Mouse (Mus musculus): Measurements from ENCODE around the gene Kdm1a. TPM values are rescaled to one million over a fixed set of nuclear protein-coding genes. Genes with fewer than 3 reads are reported as not detected.

Gene Kdm1a
- polyA plus RNA-seq, 1 experiment from 2014 or later: 30.5 TPM

DNA sequence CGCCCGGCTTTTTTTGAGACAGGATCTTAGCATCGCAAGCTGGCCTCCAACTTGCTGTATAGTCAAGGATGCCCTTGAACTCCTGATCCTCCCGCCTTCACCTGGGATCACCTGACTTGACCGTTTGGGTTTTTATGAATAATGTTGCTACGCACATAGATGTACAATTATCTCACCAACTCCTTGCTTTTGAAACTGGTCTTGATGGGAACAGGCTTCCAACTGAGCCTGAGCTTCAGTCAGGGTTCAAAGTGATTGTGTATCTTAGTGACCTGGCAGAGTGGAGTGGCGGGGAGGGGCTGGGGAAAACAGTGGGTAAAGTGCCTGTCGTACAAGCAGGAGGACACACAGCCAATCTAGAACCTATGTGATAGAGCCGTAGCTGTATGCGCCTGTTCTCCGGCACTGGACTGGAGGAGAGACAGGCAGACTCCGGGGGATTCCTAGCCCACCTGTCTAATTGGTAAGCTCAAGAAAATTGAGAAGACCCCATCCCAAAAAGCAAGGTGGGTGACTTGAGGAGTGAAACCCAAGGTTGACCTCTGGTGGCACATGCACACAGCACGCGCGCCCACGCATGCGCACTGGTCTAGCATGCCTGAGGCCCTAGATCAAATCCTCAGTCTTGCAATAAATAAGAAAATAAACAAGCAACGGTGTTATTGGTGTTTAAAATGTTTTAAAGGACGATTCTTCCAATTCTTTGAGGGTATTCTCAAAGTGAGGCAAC lies 3.4 kb upstream of the Kdm1a start:
- Histone ChIP-seq H3K27me3 (ENCODE audit: insufficient read depth, low read length) (no peaks in the 10 kb centered on the region), H3K9ac (replicated peaks; ENCODE audit: low read length) (no peak overlapping the region), H3K27ac (ENCODE audit: low read length) (no peak overlapping the region), H3K4me1 (ENCODE audit: insufficient read depth, low read length) (peaks cover 4% of the 10 kb centered on the region), H3K4me2 (replicated peaks; ENCODE audit: low read depth, low read length) (no peak overlapping the region), H3K36me3 (ENCODE audit: insufficient read depth, low read length) (no peaks in the 10 kb centered on the region), H3K9me3 (ENCODE audit: low read length) (no peaks in the 10 kb centered on the region), H3K4me3 (ENCODE audit: low read length) (no peak overlapping the region)
- no peak for ATAC-seq (ENCODE audit: low FRiP score, low TSS enrichment)
- WGBS: 90% methylated on average over 19 of the region's 19 CpGs

DNA sequence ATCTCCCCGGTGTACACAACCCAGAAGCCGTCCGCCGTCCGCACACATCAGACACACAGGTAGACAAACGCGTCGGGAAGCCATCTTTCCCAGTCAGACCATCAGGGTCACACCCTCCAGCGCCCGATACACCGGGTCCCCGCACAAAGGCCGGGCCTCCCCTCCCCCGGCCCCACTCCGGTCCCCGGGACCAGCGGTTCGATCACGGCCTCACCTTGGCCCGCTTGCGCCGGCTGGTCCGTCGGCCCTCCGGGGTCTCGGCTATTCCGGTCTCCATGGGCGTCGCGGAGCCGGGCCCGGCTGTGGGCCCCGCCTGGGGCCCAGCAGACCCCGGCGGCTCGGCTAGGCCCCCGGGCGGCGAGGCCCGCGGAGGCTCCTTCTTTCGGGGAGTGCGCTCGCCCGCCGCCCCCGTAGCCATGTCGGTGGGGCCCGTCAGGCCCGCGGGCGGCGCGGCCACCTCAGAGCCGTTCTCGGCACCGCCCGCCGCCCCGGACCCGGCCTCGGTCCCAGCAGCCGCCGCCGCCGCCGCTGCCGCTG lies 437 bp downstream of the Kdm1a start:
- Histone ChIP-seq H3K4me1 (ENCODE audit: insufficient read depth, low read length) (peaks cover 12% of the 10 kb centered on the region), H3K9me3 (ENCODE audit: low read length) (no peaks in the 10 kb centered on the region)

GRCm38 (mm10) chr4:136601476-136601875 lies 1.0 kb downstream of the Kdm1a start:
- no peak for ATAC-seq (ENCODE audit: low FRiP score, low TSS enrichment)
- Histone ChIP-seq H3K4me3 (ENCODE audit: low read length) (peak overlapping the region; percentile 100), H3K27ac (ENCODE audit: low read length) (peak overlapping the region; percentile 86), H3K4me1 (ENCODE audit: insufficient read depth, low read length) (peaks cover 12% of the 10 kb centered on the region), H3K9me3 (ENCODE audit: low read length) (no peaks in the 10 kb centered on the region), H3K9ac (replicated peaks; ENCODE audit: low read length) (peak overlapping the region; percentile 99), H3K36me3 (ENCODE audit: insufficient read depth, low read length) (peaks cover 3% of the 10 kb centered on the region; the same call in 1 of the 2 replicates), H3K4me2 (replicated peaks; ENCODE audit: low read depth, low read length) (peak overlapping the region; percentile 63), H3K27me3 (ENCODE audit: insufficient read depth, low read length) (no peaks in the 10 kb centered on the region)
- WGBS: 1% methylated on average over 13 of the region's 13 CpGs

More for the DNA sequence above, 437 bp downstream of the Kdm1a start:
- Histone ChIP-seq H3K36me3 (ENCODE audit: insufficient read depth, low read length) (peaks cover 3% of the 10 kb centered on the region; the same call in 1 of the 2 replicates), H3K9ac (replicated peaks; ENCODE audit: low read length) (peak overlapping the region; percentile 99), H3K4me2 (replicated peaks; ENCODE audit: low read depth, low read length) (peak overlapping the region; percentile 63), H3K27me3 (ENCODE audit: insufficient read depth, low read length) (no peaks in the 10 kb centered on the region), H3K4me3 (ENCODE audit: low read length) (peak overlapping the region; percentile 100), H3K27ac (ENCODE audit: low read length) (peak overlapping the region; percentile 86)
- peak; percentile 53; the same call in 1 of the 2 replicates for ATAC-seq (ENCODE audit: low FRiP score, low TSS enrichment)
- WGBS: under 1% methylated on average over 56 of the region's 68 CpGs

DNA sequence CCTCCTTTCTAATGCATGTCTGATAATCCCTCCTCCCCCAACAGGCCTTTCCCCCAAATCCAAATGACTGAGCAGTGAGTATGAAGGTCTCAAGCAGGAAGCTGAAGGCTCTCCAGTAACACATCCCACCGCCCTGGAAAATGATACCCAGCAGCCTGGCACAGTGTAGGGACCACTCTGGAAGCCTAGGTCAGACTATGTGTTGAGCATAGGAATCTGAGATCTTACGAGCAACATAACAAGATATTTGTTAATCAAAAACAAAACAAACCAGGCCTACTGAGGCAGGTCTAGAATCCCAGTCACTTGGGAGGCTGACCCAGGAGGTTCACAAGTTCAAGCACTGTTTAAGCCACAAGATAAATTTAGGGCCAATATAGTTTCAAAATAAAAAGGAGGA lies 2.0 kb downstream of the Kdm1a start:
- 0 out of 2 replicates have a peak overlapping the region, but pooled peaks have one; percentile 35 for H3K9ac ChIP-seq (replicated peaks; ENCODE audit: low read length)
- H3K4me2 ChIP-seq (replicated peaks; ENCODE audit: low read depth, low read length): peak overlapping the region; percentile 63
- H3K36me3 ChIP-seq (ENCODE audit: insufficient read depth, low read length): peaks cover 3% of the 10 kb centered on the region; the same call in 1 of the 2 replicates
- H3K27ac ChIP-seq (ENCODE audit: low read length): no peak overlapping the region
- no peaks in the 10 kb centered on the region for H3K27me3 ChIP-seq (ENCODE audit: insufficient read depth, low read length)
- WGBS: 50% methylated on average over 2 of the region's 2 CpGs
- no peak for ATAC-seq (ENCODE audit: low FRiP score, low TSS enrichment)
- H3K9me3 ChIP-seq (ENCODE audit: low read length): no peaks in the 10 kb centered on the region
- peaks cover 12% of the 10 kb centered on the region for H3K4me1 ChIP-seq (ENCODE audit: insufficient read depth, low read length)
- peak overlapping the region; percentile 100 for H3K4me3 ChIP-seq (ENCODE audit: low read length)

DNA sequence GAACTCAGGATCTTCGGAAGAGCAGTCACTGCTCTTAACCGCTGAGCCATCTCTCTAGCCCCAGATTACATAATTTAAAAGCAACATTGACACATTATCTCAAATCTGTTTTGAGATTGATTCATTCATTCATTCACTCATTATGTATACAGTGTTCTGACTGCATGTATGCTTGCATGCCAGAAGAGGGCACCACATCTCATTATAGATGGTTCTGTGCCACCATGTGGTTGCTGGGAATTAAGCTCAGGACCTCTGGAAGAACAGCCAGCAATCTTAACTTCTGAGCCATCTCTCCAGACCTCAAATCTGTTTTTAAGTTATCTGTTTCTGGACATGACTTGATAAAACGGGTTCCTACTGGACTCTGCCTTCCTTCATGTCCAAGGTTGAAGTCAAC lies 2.7 kb downstream of the Kdm1a start:
- Histone ChIP-seq H3K4me3 (ENCODE audit: low read length) (no peak overlapping the region), H3K4me2 (replicated peaks; ENCODE audit: low read depth, low read length) (no peak overlapping the region), H3K4me1 (ENCODE audit: insufficient read depth, low read length) (peaks cover 14% of the 10 kb centered on the region), H3K36me3 (ENCODE audit: insufficient read depth, low read length) (peaks cover 3% of the 10 kb centered on the region; the same call in 1 of the 2 replicates), H3K27ac (ENCODE audit: low read length) (no peak overlapping the region), H3K27me3 (ENCODE audit: insufficient read depth, low read length) (no peaks in the 10 kb centered on the region), H3K9ac (replicated peaks; ENCODE audit: low read length) (no peak overlapping the region), H3K9me3 (ENCODE audit: low read length) (no peaks in the 10 kb centered on the region)
- WGBS: 96% methylated on average over 3 of the region's 3 CpGs
- ATAC-seq (ENCODE audit: low FRiP score, low TSS enrichment): no peak

DNA sequence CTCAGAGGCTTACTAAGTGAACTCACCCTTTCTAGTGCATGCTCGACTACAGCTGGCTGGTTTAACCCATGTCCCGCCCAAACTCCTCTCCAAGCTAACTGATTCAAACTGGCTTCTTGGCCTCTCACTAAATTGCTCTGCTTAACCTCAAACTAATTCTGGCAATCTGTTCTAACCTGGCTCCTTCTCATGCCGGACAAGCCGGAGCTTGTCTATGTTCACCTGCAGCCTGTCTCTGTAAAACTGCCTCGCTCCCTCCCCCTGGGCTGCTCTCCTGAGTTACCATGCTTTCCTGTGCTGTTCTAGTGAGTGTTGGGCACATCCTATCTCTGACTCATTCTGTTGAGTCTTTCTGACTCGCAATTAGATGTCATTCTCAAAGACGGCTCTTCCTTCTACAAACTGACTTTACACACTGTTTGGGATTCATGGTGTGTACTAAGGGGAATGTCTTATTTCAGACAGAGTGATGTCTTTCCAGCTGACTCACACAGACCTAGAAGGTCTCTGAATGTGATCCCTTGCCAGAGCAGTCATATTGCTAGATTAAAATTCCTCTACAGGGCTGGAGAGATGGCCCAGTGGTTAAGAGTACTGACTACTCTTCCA lies 4.2 kb downstream of the Kdm1a start:
- H3K9me3 ChIP-seq (ENCODE audit: low read length): no peaks in the 10 kb centered on the region
- H3K27ac ChIP-seq (ENCODE audit: low read length): no peak overlapping the region
- no peak overlapping the region for H3K9ac ChIP-seq (replicated peaks; ENCODE audit: low read length)
- no peak for ATAC-seq (ENCODE audit: low FRiP score, low TSS enrichment)
- H3K4me1 ChIP-seq (ENCODE audit: insufficient read depth, low read length): peaks cover 17% of the 10 kb centered on the region
- H3K27me3 ChIP-seq (ENCODE audit: insufficient read depth, low read length): no peaks in the 10 kb centered on the region
- H3K4me2 ChIP-seq (replicated peaks; ENCODE audit: low read depth, low read length): no peak overlapping the region
- no peak overlapping the region for H3K4me3 ChIP-seq (ENCODE audit: low read length)
- H3K36me3 ChIP-seq (ENCODE audit: insufficient read depth, low read length): peaks cover 3% of the 10 kb centered on the region; the same call in 1 of the 2 replicates
- WGBS: 91% methylated on average over 7 of the region's 7 CpGs

DNA sequence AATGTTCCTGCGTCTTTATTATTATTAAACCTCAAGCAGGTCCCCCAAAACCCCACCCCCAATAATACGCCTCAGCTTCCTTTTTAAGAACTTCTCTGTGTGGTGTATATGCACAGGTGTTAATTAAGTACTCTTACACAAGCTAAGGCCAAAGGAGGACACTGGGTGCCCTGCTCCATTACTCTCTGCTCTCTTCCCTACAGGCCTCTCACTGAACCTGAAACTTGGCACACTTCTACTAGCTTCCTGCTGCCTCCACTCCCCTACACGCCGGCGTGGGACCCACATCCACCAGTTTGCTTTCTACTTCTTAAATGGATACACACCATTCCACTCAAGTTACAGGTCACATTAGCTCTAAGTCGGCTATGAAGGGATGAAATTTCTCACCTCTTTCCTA lies 7.3 kb downstream of the Kdm1a start:
- Histone ChIP-seq H3K36me3 (ENCODE audit: insufficient read depth, low read length) (peaks cover 10% of the 10 kb centered on the region; the same call in 1 of the 2 replicates), H3K9ac (replicated peaks; ENCODE audit: low read length) (no peak overlapping the region), H3K4me2 (replicated peaks; ENCODE audit: low read depth, low read length) (no peak overlapping the region), H3K4me1 (ENCODE audit: insufficient read depth, low read length) (peaks cover 11% of the 10 kb centered on the region), H3K27ac (ENCODE audit: low read length) (no peak overlapping the region), H3K9me3 (ENCODE audit: low read length) (no peaks in the 10 kb centered on the region), H3K4me3 (ENCODE audit: low read length) (no peak overlapping the region), H3K27me3 (ENCODE audit: insufficient read depth, low read length) (no peaks in the 10 kb centered on the region)
- WGBS: 51% methylated on average over 6 of the region's 6 CpGs
- ATAC-seq (ENCODE audit: low FRiP score, low TSS enrichment): no peak

GRCm38 (mm10) chr4:136594006-136594405 lies 8.5 kb downstream of the Kdm1a start:
- H3K27ac ChIP-seq (ENCODE audit: low read length): no peak overlapping the region
- 0 out of 2 replicates have a peak, but pooled peaks cover 10% of the 10 kb centered on the region for H3K4me1 ChIP-seq (ENCODE audit: insufficient read depth, low read length)
- 87% methylated on average over 2 of the region's 2 CpGs for WGBS
- H3K4me2 ChIP-seq (replicated peaks; ENCODE audit: low read depth, low read length): no peak overlapping the region
- H3K9me3 ChIP-seq (ENCODE audit: low read length): no peaks in the 10 kb centered on the region
- H3K4me3 ChIP-seq (ENCODE audit: low read length): no peak overlapping the region
- ATAC-seq (ENCODE audit: low FRiP score, low TSS enrichment): no peak
- H3K36me3 ChIP-seq (ENCODE audit: insufficient read depth, low read length): peaks cover 10% of the 10 kb centered on the region; the same call in 1 of the 2 replicates
- H3K9ac ChIP-seq (replicated peaks; ENCODE audit: low read length): no peak overlapping the region
- H3K27me3 ChIP-seq (ENCODE audit: insufficient read depth, low read length): no peaks in the 10 kb centered on the region

DNA sequence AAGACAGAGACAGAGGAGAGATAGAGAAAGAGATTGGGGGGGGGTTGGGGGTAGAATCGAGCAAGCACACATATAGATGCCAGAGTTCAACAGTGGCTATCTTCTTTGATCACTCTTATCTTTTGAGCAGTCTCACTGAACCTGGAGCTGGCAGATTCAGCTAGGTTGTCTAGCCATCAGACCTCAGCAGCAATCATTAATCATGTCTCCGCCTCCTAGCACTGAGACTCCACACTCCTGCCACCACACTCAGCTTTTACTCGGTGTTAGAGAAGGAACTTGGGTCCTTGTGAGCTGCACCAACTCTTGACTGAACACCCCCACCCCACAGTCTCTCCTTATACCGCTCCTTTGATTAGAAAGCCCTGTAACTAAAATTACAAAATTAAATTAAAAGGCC lies 10.4 kb downstream of the Kdm1a start:
- Histone ChIP-seq H3K4me3 (ENCODE audit: low read length) (no peak overlapping the region), H3K4me2 (replicated peaks; ENCODE audit: low read depth, low read length) (no peak overlapping the region), H3K27ac (ENCODE audit: low read length) (0 out of 2 replicates have a peak overlapping the region, but pooled peaks have one; percentile 24), H3K9ac (replicated peaks; ENCODE audit: low read length) (no peak overlapping the region), H3K27me3 (ENCODE audit: insufficient read depth, low read length) (no peaks in the 10 kb centered on the region), H3K36me3 (ENCODE audit: insufficient read depth, low read length) (peaks cover 7% of the 10 kb centered on the region; the same call in 1 of the 2 replicates), H3K4me1 (ENCODE audit: insufficient read depth, low read length) (0 out of 2 replicates have a peak, but pooled peaks cover 10% of the 10 kb centered on the region), H3K9me3 (ENCODE audit: low read length) (no peaks in the 10 kb centered on the region)
- no peak for ATAC-seq (ENCODE audit: low FRiP score, low TSS enrichment)
- 51% methylated on average over 4 of the region's 4 CpGs for WGBS
